Mouse (Mus musculus) limb, embryonic 14.5 days (tissue): ENCODE data around the gene Ncam1. TPM values are rescaled to one million over a fixed set of nuclear protein-coding genes. Genes with fewer than 3 reads are reported as not detected.

ENCODE experiments used
- ATAC-seq: fragments of 200-750 bp; cut with Nextera tagmentation; 2 replicates; pipeline ENCODE4 v1.8.0; 2017; ENCODE audit warnings: low read depth, moderate number of reproducible peaks, moderate TSS enrichment; ENCODE audit not compliant: low FRiP score
- DNase-seq: peaks from one replicate; pipeline ENCODE4 v3.0.0-alpha.2; 2015; ENCODE audit warnings: low spot score
- H3K27ac ChIP-seq: fragments of 300-500 bp; sonication (generic); replicated peaks from 2 replicates; pipeline ENCODE4 v1.5.1; 2014; ENCODE audit warnings: low read depth, mild to moderate bottlenecking, low read length, moderate library complexity, mixed read lengths
- H3K27me3 ChIP-seq: fragments of 300-500 bp; sonication (generic); 2 replicates; pipeline ENCODE4 v1.6.1; 2014; ENCODE audit warnings: low read length, mixed read lengths; ENCODE audit not compliant: control insufficient read depth, insufficient read depth
- H3K36me3 ChIP-seq: fragments of 300-500 bp; sonication (generic); 2 replicates; pipeline ENCODE4 v1.6.1; 2014; ENCODE audit warnings: mild to moderate bottlenecking, low read length, moderate library complexity, mixed read lengths; ENCODE audit not compliant: control insufficient read depth, insufficient read depth
- H3K4me1 ChIP-seq: fragments of 300-500 bp; sonication (generic); 2 replicates; pipeline ENCODE4 v1.6.1; 2014; ENCODE audit warnings: antibody characterized with exemption, low read length, mixed read lengths; ENCODE audit not compliant: control insufficient read depth, insufficient read depth
- H3K4me2 ChIP-seq: fragments of 300-500 bp; sonication (generic); replicated peaks from 2 replicates; pipeline ENCODE4 v1.6.1; 2014; ENCODE audit warnings: low read depth, mild to moderate bottlenecking, low read length, moderate library complexity; ENCODE audit not compliant: severe bottlenecking
- H3K4me3 ChIP-seq: fragments of 300-500 bp; sonication (generic); replicated peaks from 2 replicates; pipeline ENCODE4 v1.5.1; 2014; ENCODE audit warnings: low read length
- H3K9ac ChIP-seq: fragments of 300-500 bp; sonication (generic); 2 replicates; pipeline ENCODE4 v1.6.1; 2014; ENCODE audit warnings: mild to moderate bottlenecking, low read depth, low read length, moderate library complexity; ENCODE audit not compliant: severe bottlenecking
- H3K9me3 ChIP-seq: fragments of 300-500 bp; sonication (generic); 2 replicates; pipeline ENCODE4 v1.6.1; 2016; ENCODE audit warnings: low read length; ENCODE audit not compliant: control insufficient read depth
- POLR2A ChIP-seq: fragments of 200-500 bp; IDR thresholded peaks from 2 replicates; pipeline ENCODE4 v1.8.0; 2012; ENCODE audit warnings: inconsistent platforms, mild to moderate bottlenecking, moderate library complexity, borderline replicate concordance; ENCODE audit not compliant: insufficient read depth, insufficient read length; ENCODE audit errors: extremely low read depth
- WGBS: fragments of 180-500 bp; shearing (Covaris S2); extraction: QIAGEN DNeasy Blood & Tissue Kit; methylation state at CpG from one replicate; pipeline ENCODE4 v1.1.7; 2014; 5-methylcytosine and 5-hydroxymethylcytosine counted together
- polyA plus RNA-seq, 2 experiments: library from polyadenylated mRNA; depleted of rRNA in 1 of 2; stranded (reverse) in 1 of 2; unstranded in 1 of 2; fragments of >200 nt; fragmentation: Nextera tagmentation in 1 of 2; extraction: Ambion mirVana in 1 of 2; gene quantifications; 2 replicates each; pipeline versions ENCODE4 v1.2.1 to v1.2.3; 2012 to 2014

Ncam1 gene
- polyA plus RNA-seq, 2 experiments, result 31.1 to 62.5 TPM

DNA sequence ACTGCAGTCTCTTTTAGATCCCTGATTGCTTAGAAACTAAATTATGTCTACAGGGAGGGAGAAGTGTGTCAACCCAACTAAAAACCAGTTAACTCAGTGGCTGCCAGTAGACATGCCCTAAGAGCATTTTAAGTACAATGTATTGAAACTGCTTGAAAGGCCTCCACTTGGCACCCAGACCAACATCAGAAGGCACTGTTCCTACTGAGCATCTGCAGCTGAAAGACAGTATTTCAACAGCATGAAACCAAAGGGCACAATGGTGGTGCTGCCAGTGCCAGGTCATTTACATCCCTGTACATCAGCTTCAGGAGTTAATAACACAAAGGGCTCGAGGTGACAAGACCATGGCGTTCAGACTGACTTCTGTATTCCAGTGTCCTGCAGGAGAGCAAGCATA is 5.5 kb downstream of the Ncam1 start:
- no peaks in the 10 kb centered on the region for H3K9me3 ChIP-seq
- no peak overlapping the region for H3K4me3 ChIP-seq
- no peak overlapping the region for H3K27ac ChIP-seq
- WGBS, result 54% methylated on average over 2 of the region's 2 CpGs
- no peaks in the 10 kb centered on the region for H3K27me3 ChIP-seq
- TF ChIP-seq POLR2A, result no peak
- no peak for ATAC-seq
- H3K36me3 ChIP-seq, result no peaks in the 10 kb centered on the region
- H3K4me2 ChIP-seq, result no peak overlapping the region
- peaks cover 16% of the 10 kb centered on the region; the same call in 1 of the 2 replicates for H3K4me1 ChIP-seq
- no peak overlapping the region for H3K9ac ChIP-seq
- DNase-seq, result no peak

DNA sequence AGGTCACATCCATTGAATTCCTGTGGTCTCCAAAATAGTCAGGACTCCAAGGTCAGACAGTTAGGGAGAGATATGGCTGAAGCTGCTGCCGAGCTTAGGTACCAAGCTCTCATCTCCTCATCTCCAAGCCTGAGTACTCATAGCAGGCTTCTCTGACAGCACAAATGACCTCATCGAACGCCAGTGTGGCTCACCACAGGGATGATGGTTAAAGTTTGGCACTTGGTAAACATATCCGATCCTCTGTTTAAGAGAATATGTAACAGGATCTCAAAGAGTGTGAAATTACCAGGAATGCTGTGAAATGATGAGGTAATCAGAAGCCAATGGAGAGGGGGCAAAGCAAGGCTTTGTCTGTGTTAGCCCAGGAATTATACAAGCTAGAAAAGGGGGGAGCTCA is 6.1 kb downstream of the Ncam1 start:
- no peak for TF ChIP-seq POLR2A
- Histone ChIP-seq H3K9me3 (no peaks in the 10 kb centered on the region), H3K27ac (no peak overlapping the region), H3K36me3 (no peaks in the 10 kb centered on the region), H3K4me1 (peaks cover 16% of the 10 kb centered on the region; the same call in 1 of the 2 replicates), H3K27me3 (no peaks in the 10 kb centered on the region), H3K9ac (no peak overlapping the region), H3K4me3 (no peak overlapping the region), H3K4me2 (no peak overlapping the region)
- ATAC-seq (peak; percentile 43; the same call in 1 of the 2 replicates), DNase-seq (peak; percentile 7)
- WGBS, result 61% methylated on average over 4 of the region's 4 CpGs

DNA sequence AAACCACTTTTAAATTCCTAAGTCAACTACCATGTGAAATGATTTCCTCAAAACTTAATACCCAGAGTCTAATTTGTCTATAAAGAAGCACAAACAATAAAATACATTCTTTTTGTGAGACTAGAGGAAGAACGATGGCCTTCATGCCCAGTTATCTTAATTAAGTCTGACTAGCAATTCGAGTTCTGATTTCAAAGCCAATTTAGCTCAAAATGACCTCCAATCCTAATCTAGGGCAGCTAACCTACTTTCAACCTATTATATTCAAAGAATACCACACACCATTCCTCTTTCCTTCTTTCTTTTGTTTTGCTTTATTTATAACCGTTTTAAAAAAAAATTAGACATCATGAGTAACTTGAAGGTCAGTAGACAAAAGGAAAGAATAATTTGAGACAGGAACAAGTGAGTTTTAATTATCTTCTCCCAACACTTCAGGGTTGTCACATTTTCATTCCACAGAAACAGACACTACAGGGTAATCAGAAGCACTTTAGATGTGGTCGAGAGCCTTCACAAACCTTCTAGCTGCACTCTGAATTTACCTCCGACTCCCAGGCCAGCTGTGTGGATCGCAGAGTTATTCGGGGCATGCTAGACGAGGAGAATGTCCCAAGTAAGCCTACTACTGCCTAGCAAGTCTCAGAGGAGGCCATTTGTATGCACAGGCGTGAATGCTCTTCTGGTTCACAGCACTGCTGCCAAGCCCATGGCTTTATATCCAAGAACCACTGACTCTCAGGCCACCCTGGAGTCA is 17.5 kb downstream of the Ncam1 start:
- Histone ChIP-seq H3K27me3 (no peaks in the 10 kb centered on the region), H3K9ac (no peak overlapping the region), H3K27ac (no peak overlapping the region), H3K36me3 (no peaks in the 10 kb centered on the region), H3K4me1 (no peaks in the 10 kb centered on the region), H3K4me2 (no peak overlapping the region), H3K4me3 (no peak overlapping the region), H3K9me3 (peaks cover 2% of the 10 kb centered on the region; the same call in 1 of the 2 replicates)
- DNase-seq (no peak), ATAC-seq (no peak)
- TF ChIP-seq POLR2A, result no peak
- 74% methylated on average over 9 of the region's 9 CpGs for WGBS

GRCm38 (mm10) chr9:49777015-49777637 is 21.6 kb downstream of the Ncam1 start:
- no peak for ATAC-seq
- no peak overlapping the region for H3K27ac ChIP-seq
- 0 out of 2 replicates have a peak, but pooled peaks cover 3% of the 10 kb centered on the region for H3K4me1 ChIP-seq
- no peaks in the 10 kb centered on the region for H3K9me3 ChIP-seq
- DNase-seq, result no peak
- H3K9ac ChIP-seq, result no peak overlapping the region
- no peak overlapping the region for H3K4me2 ChIP-seq
- 79% methylated on average over 7 of the region's 7 CpGs for WGBS
- H3K27me3 ChIP-seq, result no peaks in the 10 kb centered on the region
- H3K4me3 ChIP-seq, result no peak overlapping the region
- no peak for TF ChIP-seq POLR2A
- H3K36me3 ChIP-seq, result no peaks in the 10 kb centered on the region

DNA sequence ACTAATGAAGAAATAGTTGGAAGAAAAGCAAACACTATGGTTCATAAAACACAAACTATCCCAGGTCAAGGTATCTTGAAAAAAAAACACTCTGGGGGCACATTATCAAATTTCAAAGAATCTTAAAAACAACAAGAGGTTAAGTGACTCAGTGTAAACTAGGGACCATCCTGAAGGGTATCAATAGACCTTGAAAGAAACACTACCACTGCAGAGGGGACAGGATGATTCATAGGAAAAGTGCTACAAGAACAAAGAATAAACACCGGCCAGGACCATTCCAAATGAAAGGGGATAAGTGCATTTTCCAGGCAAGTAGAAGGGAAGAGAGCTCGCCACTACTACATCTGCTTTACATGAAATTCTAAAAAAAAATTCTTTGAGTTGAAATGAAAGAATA is 32.1 kb downstream of the Ncam1 start:
- WGBS, result 65% methylated on average over 2 of the region's 2 CpGs
- Histone ChIP-seq H3K9ac (no peak overlapping the region), H3K27me3 (no peaks in the 10 kb centered on the region), H3K4me2 (no peak overlapping the region), H3K9me3 (no peaks in the 10 kb centered on the region), H3K4me1 (no peaks in the 10 kb centered on the region), H3K27ac (no peak overlapping the region), H3K4me3 (no peak overlapping the region), H3K36me3 (no peaks in the 10 kb centered on the region)
- no peak for TF ChIP-seq POLR2A
- DNase-seq (no peak), ATAC-seq (no peak)
